ENCODE assay signal across 19 mouse cellular contexts in genomic region chr12:103395486-103396275, GRCm38 (mm10). TPM values are rescaled to one million over a fixed set of nuclear protein-coding genes. Genes with fewer than 3 reads are reported as not detected.
A peak's percentile ranks its signal among the peaks of the same experiment; 100 is the strongest.
DNase-seq lines count a peak whose midpoint lies in the region; ATAC-seq and TF ChIP-seq lines count a peak whose summit lies in the region.
"Had no signal": no experiment of that assay in that cellular context is flagged by ENCODE, and none has a peak within 500 bp of the region (broad histone marks: within the 10 kb centered on the region; RNA-seq: fewer than 3 reads in every experiment).

No protein-coding gene starts in this region.

- TF ChIP-seq CTCF in heart, adult 2 months (IDR thresholded peaks at IDR 0.05) = no peak

- DNase-seq in heart, adult 2 months = no peak
- DNase-seq in urinary bladder, adult 2 months (ENCODE audit: low spot score) = peak; percentile 47
- no peak for DNase-seq in urinary bladder, postnatal 4 days (ENCODE audit: low spot score in 2 of 2)
- peak; percentile 43 to 77 for DNase-seq in kidney, postnatal 25 days
- DNase-seq in urinary bladder, postnatal 25 days (ENCODE audit: low spot score) = peak; percentile 45
- DNase-seq in adrenal gland, postnatal 14 days = no peak
- no peak for DNase-seq in left cerebral cortex, adult 11 months (ENCODE audit: low spot score)
- DNase-seq: cerebellum, adult 8-10 months; heart, postnatal 10 days; lung, postnatal 14 days; spleen, adult 18-20 months; thymus, postnatal 25 days had no signal

- H3K79me2 ChIP-seq in heart, adult 2 months (replicated peaks; ENCODE audit: control insufficient read depth, insufficient read depth, low read length) = no peaks in the 10 kb centered on the region

- H3K9ac ChIP-seq in heart, embryonic 12.5 days = 0 out of 2 replicates have a peak overlapping the region, but pooled peaks have one; percentile 0
- no peak overlapping the region for H3K9ac ChIP-seq in heart, adult 2 months (ENCODE audit: low read depth, low read length)
- H3K9ac ChIP-seq: embryonic facial prominence, embryonic 15.5 days; forebrain, embryonic 13.5 days; hindbrain, embryonic 14.5 days; limb, embryonic 12.5 days; neural tube, embryonic 15.5 days had no signal

- H3K36me3 ChIP-seq in heart, embryonic 12.5 days = peaks cover 4% of the 10 kb centered on the region
- no peaks in the 10 kb centered on the region for H3K36me3 ChIP-seq in heart, adult 2 months (ENCODE audit: control insufficient read depth, insufficient read depth, low read length)
- H3K36me3 ChIP-seq: embryonic facial prominence, embryonic 15.5 days; neural tube, embryonic 15.5 days had no signal

- H3K9me3 ChIP-seq in heart, embryonic 12.5 days (replicated peaks) = no peaks in the 10 kb centered on the region
- H3K9me3 ChIP-seq: embryonic facial prominence, embryonic 15.5 days; forebrain, embryonic 13.5 days; limb, embryonic 12.5 days; midbrain, embryonic 10.5 days; neural tube, embryonic 15.5 days had no signal

- H3K4me1 ChIP-seq in heart, embryonic 12.5 days (replicated peaks) = peaks cover 62% of the 10 kb centered on the region
- no peaks in the 10 kb centered on the region; the same call in none of the 2 replicates for H3K4me1 ChIP-seq in heart, adult 2 months (ENCODE audit: control insufficient read depth, insufficient read depth, low read length)
- H3K4me1 ChIP-seq: forebrain, embryonic 13.5 days had no signal

- intact Hi-C loops in heart, adult 2 months (cut with DNase I) = no loop called here

- TF ChIP-seq EP300 in heart, adult 2 months (IDR thresholded peaks at IDR 0.05; ENCODE audit: insufficient read depth, low read depth, low read length) = no peak

- no peak for ATAC-seq in heart, embryonic 12.5 days (ENCODE audit: insufficient number of reproducible peaks, low FRiP score)
- ATAC-seq: forebrain, embryonic 13.5 days had no signal

- no peak for TF ChIP-seq POLR2A in heart, adult 2 months (IDR thresholded peaks at IDR 0.05; ENCODE audit: insufficient read depth, low read depth, low read length)

- no peak overlapping the region for H3K4me2 ChIP-seq in heart, embryonic 12.5 days
- H3K4me2 ChIP-seq: embryonic facial prominence, embryonic 15.5 days; forebrain, embryonic 13.5 days; hindbrain, embryonic 14.5 days; limb, embryonic 12.5 days; neural tube, embryonic 15.5 days had no signal

- no peak overlapping the region for H3K27ac ChIP-seq in heart, embryonic 12.5 days (ENCODE audit: poor library complexity, severe bottlenecking)
- H3K27ac ChIP-seq in heart, adult 2 months = no peak overlapping the region
- H3K27ac ChIP-seq: embryonic facial prominence, embryonic 15.5 days; forebrain, embryonic 13.5 days; hindbrain, embryonic 14.5 days; limb, embryonic 12.5 days; midbrain, embryonic 10.5 days; neural tube, embryonic 15.5 days had no signal

- H3K4me3 ChIP-seq in heart, embryonic 12.5 days = no peak overlapping the region
- no peak overlapping the region for H3K4me3 ChIP-seq in heart, adult 2 months
- H3K4me3 ChIP-seq: embryonic facial prominence, embryonic 15.5 days; forebrain, embryonic 13.5 days; limb, embryonic 12.5 days; midbrain, embryonic 10.5 days; neural tube, embryonic 15.5 days had no signal

- 72% methylated on average over 12 of the region's 12 CpGs for WGBS in heart, embryonic 12.5 days
- WGBS in heart, adult 2 months = 73% methylated on average over 12 of the region's 12 CpGs

- no peaks in the 10 kb centered on the region for H3K27me3 ChIP-seq in heart, embryonic 12.5 days (replicated peaks)
- no peaks in the 10 kb centered on the region for H3K27me3 ChIP-seq in heart, adult 2 months (ENCODE audit: control insufficient read depth, insufficient read depth, low read length)
- H3K27me3 ChIP-seq: embryonic facial prominence, embryonic 15.5 days; forebrain, embryonic 13.5 days; limb, embryonic 12.5 days; neural tube, embryonic 15.5 days had no signal

RNA-seq across cellular contexts. Expression of gene Otub2, which starts 7.2 kb away (rescaled TPM):
- 17.7 and 18.4 TPM in 2 replicates for polyA plus RNA-seq in heart, embryonic 12.5 days (2016; fragmentation: Nextera tagmentation; extraction: Ambion mirVana)
- total RNA-seq in heart, adult 2 months (2021) = 1 to 10 TPM; 3.1 to 3.2 TPM
- 4.1 and 6.4 TPM in 2 replicates for polyA plus RNA-seq in heart, adult 2 months (2012; rRNA removed)
- polyA plus RNA-seq in urinary bladder, adult 2 months (2012; rRNA removed) = 10.8 and 12.5 TPM in 2 replicates
- total RNA-seq in adrenal gland, postnatal 14 days (2021) = 3.1 and 3.7 TPM in 2 replicates

RNA-seq across cellular contexts. Expression of gene 9330161L09Rik, which starts 11.9 kb away (rescaled TPM):
- polyA plus RNA-seq in heart, embryonic 12.5 days (2016; fragmentation: Nextera tagmentation; extraction: Ambion mirVana) = 0.39 and 0.46 TPM in 2 replicates
- total RNA-seq in heart, adult 2 months (2021) = 1 to 10 TPM; 1.4 to 1.6 TPM
- 0.61 and 1.00 TPM in 2 replicates for polyA plus RNA-seq in heart, adult 2 months (2012; rRNA removed)
- polyA plus RNA-seq in urinary bladder, adult 2 months (2012; rRNA removed) = 0.49 and 0.59 TPM in 2 replicates
- total RNA-seq in adrenal gland, postnatal 14 days (2021) = 0.90 and 0.93 TPM in 2 replicates

RNA-seq across cellular contexts. Expression of gene Ddx24, which starts 29.9 kb away (rescaled TPM):
- 72.3 and 78.7 TPM in 2 replicates for polyA plus RNA-seq in heart, embryonic 12.5 days (2016; fragmentation: Nextera tagmentation; extraction: Ambion mirVana)
- 10 to 100 TPM; 85.3 to 89.3 TPM for total RNA-seq in heart, adult 2 months (2021)
- 30.2 and 46.0 TPM in 2 replicates for polyA plus RNA-seq in heart, adult 2 months (2012; rRNA removed)
- polyA plus RNA-seq in urinary bladder, adult 2 months (2012; rRNA removed) = 59.5 and 69.6 TPM in 2 replicates
- 92.3 and 99.1 TPM in 2 replicates for total RNA-seq in adrenal gland, postnatal 14 days (2021)

RNA-seq across cellular contexts. Expression of gene Ifi27, which starts 38.3 kb away (rescaled TPM):
- polyA plus RNA-seq in heart, embryonic 12.5 days (2016; fragmentation: Nextera tagmentation; extraction: Ambion mirVana) = 23.7 and 26.3 TPM in 2 replicates
- total RNA-seq in heart, adult 2 months (2021) = 10 to 100 TPM; 56.3 to 68.8 TPM
- 175 and 210 TPM in 2 replicates for polyA plus RNA-seq in heart, adult 2 months (2012; rRNA removed)
- 201 and 267 TPM in 2 replicates for polyA plus RNA-seq in urinary bladder, adult 2 months (2012; rRNA removed)
- total RNA-seq in adrenal gland, postnatal 14 days (2021) = 1,163 and 1,199 TPM in 2 replicates

RNA-seq across cellular contexts. Expression of gene Asb2, which starts 39.9 kb away (rescaled TPM):
- 218 TPM in 2 replicates for polyA plus RNA-seq in heart, embryonic 12.5 days (2016; fragmentation: Nextera tagmentation; extraction: Ambion mirVana)
- total RNA-seq in heart, adult 2 months (2021) = 100 to 1,000 TPM; 419 to 533 TPM
- polyA plus RNA-seq in heart, adult 2 months (2012; rRNA removed) = 505 and 541 TPM in 2 replicates
- polyA plus RNA-seq in urinary bladder, adult 2 months (2012; rRNA removed) = 46.8 and 55.6 TPM in 2 replicates
- 1.1 and 2.2 TPM in 2 replicates for total RNA-seq in adrenal gland, postnatal 14 days (2021)

Comparison
In these comparisons a context has a peak if more than half of its experiments do, and no peak if none do; other contexts are left out.
1. DNase-seq: peak in urinary bladder, adult 2 months (single experiment), kidney, postnatal 25 days (2 of 2) and urinary bladder, postnatal 25 days (single experiment); none in heart, adult 2 months (0 of 2), urinary bladder, postnatal 4 days (0 of 2), adrenal gland, postnatal 14 days (single experiment) and left cerebral cortex, adult 11 months (single experiment).